Mouse (Mus musculus) heart, postnatal 0 days (tissue): ENCODE data around the gene Ppp2ca. TPM values are rescaled to one million over a fixed set of nuclear protein-coding genes. Genes with fewer than 3 reads are reported as not detected.
A peak's percentile ranks its signal among the peaks of the same experiment; 100 is the strongest.

ENCODE experiments used
- ATAC-seq: fragments of 200-750 bp; cut with Nextera tagmentation; 2 replicates; pipeline ENCODE4 v1.8.0; 2017; ENCODE audit warnings: low read depth, moderate number of reproducible peaks, moderate library complexity; ENCODE audit not compliant: insufficient read depth
- DNase-seq: peaks from one replicate; pipeline ENCODE4 v3.0.0-alpha.2; 2016; ENCODE audit warnings: low spot score
- H3K27ac ChIP-seq: fragments of 300-500 bp; sonication (generic); 2 replicates; pipeline ENCODE4 v1.5.1; 2014; ENCODE audit warnings: low read depth, mild to moderate bottlenecking
- H3K27me3 ChIP-seq: fragments of 300-500 bp; sonication (generic); 2 replicates; pipeline ENCODE4 v1.6.1; 2014; ENCODE audit warnings: low read length, mixed read lengths; ENCODE audit not compliant: control insufficient read depth, insufficient read depth
- H3K36me3 ChIP-seq: fragments of 300-500 bp; sonication (generic); replicated peaks from 2 replicates; pipeline ENCODE4 v1.6.1; 2014; ENCODE audit warnings: low read length, mixed read lengths; ENCODE audit not compliant: control insufficient read depth, insufficient read depth
- H3K4me1 ChIP-seq: fragments of 300-500 bp; sonication (generic); 2 replicates; pipeline ENCODE4 v1.6.1; 2014; ENCODE audit warnings: antibody characterized with exemption; ENCODE audit not compliant: control insufficient read depth, insufficient read depth
- H3K4me2 ChIP-seq: fragments of 300-500 bp; sonication (generic); 2 replicates; pipeline ENCODE4 v1.6.1; 2014; ENCODE audit warnings: low read depth, mild to moderate bottlenecking, low read length, moderate library complexity
- H3K4me3 ChIP-seq: fragments of 300-500 bp; sonication (generic); 2 replicates; pipeline ENCODE4 v1.5.1; 2014; ENCODE audit warnings: low read depth, low read length
- H3K9ac ChIP-seq: fragments of 300-500 bp; sonication (generic); replicated peaks from 2 replicates; pipeline ENCODE4 v1.6.1; 2014; ENCODE audit warnings: low read depth, low read length, mixed read lengths
- H3K9me3 ChIP-seq: fragments of 300-500 bp; sonication (generic); replicated peaks from 2 replicates; pipeline ENCODE4 v1.6.1; 2016; ENCODE audit warnings: low read length; ENCODE audit not compliant: control insufficient read depth
- CTCF ChIP-seq: IDR thresholded peaks from 2 replicates; pipeline ENCODE4 v1.5.1; 2016; ENCODE audit warnings: antibody characterized with exemption, control low read depth, low read depth
- EP300 ChIP-seq: IDR thresholded peaks from 2 replicates; pipeline ENCODE4 v1.6.1; 2016; ENCODE audit warnings: antibody characterized with exemption, low read depth
- WGBS: fragments of 180-500 bp; shearing (Covaris S2); extraction: QIAGEN DNeasy Blood & Tissue Kit; methylation state at CpG from one replicate; pipeline ENCODE4 v1.1.7; 2014; 5-methylcytosine and 5-hydroxymethylcytosine counted together
- polyA plus RNA-seq: library from polyadenylated mRNA; unstranded; fragments of >200 nt; fragmentation: Nextera tagmentation; extraction: Ambion mirVana; gene quantifications from 2 replicates; pipeline ENCODE4 v1.2.1, GENCODE M21; 2015
- total RNA-seq: library from RNA; depleted of rRNA; stranded (reverse); fragments of >200 nt; gene quantifications from 2 replicates; pipeline ENCODE4 v1.2.3, GENCODE M21; 2014; ENCODE audit warnings: low replicate concordance

Gene Ppp2ca
- total and polyA plus RNA-seq, 2 experiments from 2014 or later: 53.3 to 68.0 TPM

DNA sequence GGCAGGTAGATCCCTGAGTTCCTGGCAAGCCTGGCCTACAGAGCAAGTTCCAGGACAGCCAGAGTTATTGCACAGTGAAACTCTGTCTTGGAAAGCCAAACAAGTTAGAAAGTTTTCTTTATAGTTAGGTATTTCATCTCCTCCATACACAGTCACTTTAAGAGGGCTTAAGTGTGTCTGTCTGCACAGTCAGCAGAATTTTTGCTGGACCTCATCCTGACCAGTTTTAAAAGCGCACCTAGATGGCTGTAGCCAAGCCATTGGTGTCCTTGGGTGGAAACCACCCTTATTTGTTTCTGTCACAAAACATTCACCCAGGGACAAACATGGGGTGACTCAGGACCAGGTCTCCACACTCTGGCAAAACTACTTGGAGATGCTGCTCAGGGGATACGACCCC lies 17.8 kb upstream of the Ppp2ca start:
- Histone ChIP-seq H3K4me3 (no peak overlapping the region), H3K4me1 (0 out of 2 replicates have a peak, but pooled peaks cover 7% of the 10 kb centered on the region), H3K9me3 (no peaks in the 10 kb centered on the region), H3K27ac (no peak overlapping the region), H3K27me3 (no peaks in the 10 kb centered on the region), H3K36me3 (no peaks in the 10 kb centered on the region), H3K9ac (no peak overlapping the region), H3K4me2 (no peak overlapping the region)
- no peak for ATAC-seq
- DNase-seq: no peak
- no peak for TF ChIP-seq EP300
- TF ChIP-seq CTCF: no peak
- WGBS: 89% methylated on average over 2 of the region's 2 CpGs

DNA sequence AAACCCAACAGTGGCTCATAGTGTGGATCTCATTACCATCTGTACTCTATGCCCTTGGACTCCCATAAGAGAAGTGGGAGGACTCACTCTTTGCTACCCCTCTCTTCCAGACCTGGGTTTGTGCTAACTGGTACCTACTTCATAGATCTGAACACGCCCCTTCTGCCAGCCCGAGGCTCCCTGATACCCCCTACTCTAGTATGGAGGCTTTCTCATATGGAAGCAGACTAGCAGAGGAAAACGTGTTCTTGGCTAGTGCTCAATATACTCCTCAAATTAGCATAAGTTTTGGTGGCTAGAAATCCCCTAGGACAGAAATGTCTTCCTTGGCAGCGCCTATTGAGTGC lies 12.7 kb upstream of the Ppp2ca start:
- no peaks in the 10 kb centered on the region for H3K9me3 ChIP-seq
- no peak overlapping the region for H3K9ac ChIP-seq
- ATAC-seq (no peak), DNase-seq (no peak)
- H3K27ac ChIP-seq: peak overlapping the region; percentile 78
- 55% methylated on average over 4 of the region's 4 CpGs for WGBS
- H3K36me3 ChIP-seq: no peaks in the 10 kb centered on the region
- H3K4me2 ChIP-seq: peak overlapping the region; percentile 28
- TF ChIP-seq CTCF (no peak), EP300 (no peak)
- no peak overlapping the region for H3K4me3 ChIP-seq
- no peaks in the 10 kb centered on the region for H3K27me3 ChIP-seq
- peaks cover 8% of the 10 kb centered on the region; the same call in 1 of the 2 replicates for H3K4me1 ChIP-seq

DNA sequence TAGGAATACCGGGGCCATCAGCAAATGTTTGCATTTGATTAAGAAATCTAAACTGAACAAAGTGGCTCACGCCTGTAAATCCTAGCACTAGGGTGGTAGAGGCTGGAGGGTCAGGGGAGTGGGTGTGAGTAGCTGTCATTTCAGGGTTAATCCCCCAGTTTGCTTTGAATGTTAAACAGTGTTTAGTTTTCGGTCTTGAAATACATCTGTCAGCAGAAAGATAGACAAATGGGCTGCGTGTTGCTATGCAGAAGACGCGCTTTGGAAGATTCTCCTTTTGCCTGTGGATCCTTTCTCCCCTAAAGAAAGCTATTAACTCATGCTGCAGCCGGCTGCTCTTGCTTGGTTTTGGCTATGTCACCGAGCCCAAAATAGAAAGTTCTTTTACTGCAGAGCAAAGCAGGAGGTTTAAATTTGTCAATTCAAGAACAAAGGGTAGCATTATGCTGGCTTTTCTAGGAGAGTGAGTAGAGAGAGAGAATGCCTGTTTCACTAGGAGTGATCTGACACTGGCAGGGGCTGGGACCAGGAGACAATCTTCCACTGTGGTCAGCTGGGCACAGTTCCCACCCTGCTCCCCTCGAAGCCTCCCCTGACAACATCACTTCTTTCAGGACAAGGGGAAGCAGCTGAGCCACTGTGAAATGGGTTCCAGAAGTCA lies 12.1 kb upstream of the Ppp2ca start:
- DNase-seq: peak; percentile 61
- Histone ChIP-seq H3K9ac (peak overlapping the region; percentile 17; the same call in 1 of the 2 replicates), H3K36me3 (no peaks in the 10 kb centered on the region), H3K27ac (peak overlapping the region; percentile 78), H3K9me3 (no peaks in the 10 kb centered on the region), H3K4me1 (peaks cover 8% of the 10 kb centered on the region; the same call in 1 of the 2 replicates), H3K27me3 (no peaks in the 10 kb centered on the region), H3K4me2 (peak overlapping the region; percentile 28), H3K4me3 (no peak overlapping the region)
- no peak for TF ChIP-seq CTCF
- no peak for TF ChIP-seq EP300
- peak; percentile 39; the same call in 1 of the 2 replicates for ATAC-seq
- WGBS: 27% methylated on average over 9 of the region's 9 CpGs

DNA sequence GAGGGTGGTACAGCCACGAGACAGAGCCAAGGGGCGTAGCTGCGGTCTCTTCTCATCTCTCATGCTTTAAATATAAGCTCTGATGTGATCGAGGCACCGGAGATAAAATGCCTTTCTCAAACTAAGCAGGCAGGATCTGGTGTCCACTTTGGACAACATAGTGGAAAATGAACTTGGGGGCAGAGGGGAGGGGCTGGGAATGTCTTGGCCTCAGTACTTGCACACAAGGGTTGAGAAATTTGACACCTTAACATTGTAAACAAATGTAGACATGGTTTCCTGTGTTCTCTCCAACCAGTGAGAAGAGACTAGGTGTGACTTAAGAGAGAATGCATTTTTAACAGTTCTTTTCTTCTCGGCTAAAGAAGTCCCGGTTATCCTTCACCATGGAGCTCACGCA lies 9.2 kb upstream of the Ppp2ca start:
- no peak; the same call in 1 of the 2 replicates for ATAC-seq
- WGBS: 36% methylated on average over 8 of the region's 8 CpGs

DNA sequence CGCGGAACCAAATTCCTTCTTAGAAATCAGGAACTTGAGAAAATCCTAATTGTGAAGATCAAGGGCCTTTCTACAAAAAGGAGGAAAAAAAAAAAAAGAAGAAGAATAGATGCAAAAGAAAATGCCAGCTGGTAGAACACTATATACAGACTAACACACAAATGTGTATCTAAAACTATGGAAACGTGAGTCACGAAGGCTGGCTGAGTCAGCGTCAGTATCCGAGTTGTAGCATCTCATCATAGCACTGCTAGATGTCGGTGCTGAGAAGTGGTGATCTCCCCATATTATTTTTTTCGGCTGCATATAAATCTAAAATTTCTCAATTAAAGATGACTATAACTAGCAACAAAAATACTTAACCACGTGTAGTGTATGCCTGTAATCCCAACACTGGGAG lies 7.2 kb upstream of the Ppp2ca start:
- H3K36me3 ChIP-seq: no peaks in the 10 kb centered on the region
- H3K27ac ChIP-seq: no peak overlapping the region
- TF ChIP-seq CTCF: no peak
- no peak for TF ChIP-seq EP300
- H3K4me3 ChIP-seq: no peak overlapping the region
- DNase-seq (no peak), ATAC-seq (no peak)
- no peaks in the 10 kb centered on the region for H3K27me3 ChIP-seq
- H3K4me2 ChIP-seq: no peak overlapping the region
- no peaks in the 10 kb centered on the region for H3K9me3 ChIP-seq
- no peak overlapping the region for H3K9ac ChIP-seq
- H3K4me1 ChIP-seq: peaks cover 3% of the 10 kb centered on the region; the same call in 1 of the 2 replicates
- WGBS: 87% methylated on average over 9 of the region's 9 CpGs

More for the DNA sequence above, 9.2 kb upstream of the Ppp2ca start:
- Histone ChIP-seq H3K4me2 (peak overlapping the region; percentile 28; the same call in 1 of the 2 replicates), H3K27me3 (no peaks in the 10 kb centered on the region), H3K27ac (peak overlapping the region; percentile 70), H3K9me3 (no peaks in the 10 kb centered on the region), H3K36me3 (no peaks in the 10 kb centered on the region), H3K4me3 (no peak overlapping the region), H3K9ac (peak overlapping the region; percentile 34), H3K4me1 (peaks cover 8% of the 10 kb centered on the region; the same call in 1 of the 2 replicates)
- no peak for TF ChIP-seq EP300
- TF ChIP-seq CTCF: no peak
- DNase-seq: peak; percentile 46

DNA sequence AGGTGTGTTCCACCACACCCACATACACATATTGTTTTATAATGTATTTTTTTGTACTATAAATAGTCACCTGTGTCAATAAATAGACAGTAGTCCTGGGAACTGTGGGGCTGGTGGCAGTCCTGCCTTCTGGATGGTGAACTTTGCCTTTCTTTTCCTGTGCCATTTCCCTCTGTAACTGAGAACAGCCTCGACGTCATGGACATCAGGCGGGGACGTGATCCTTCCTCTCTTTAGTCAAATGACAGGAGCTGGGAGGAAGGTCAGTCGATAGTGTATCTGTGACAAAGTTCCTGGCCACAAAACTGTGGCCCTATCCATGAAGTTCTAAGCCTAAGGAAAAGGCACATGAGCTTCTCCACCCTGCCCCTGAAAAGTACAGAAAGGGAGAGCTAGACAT lies 3.9 kb upstream of the Ppp2ca start:
- Histone ChIP-seq H3K4me1 (peaks cover 13% of the 10 kb centered on the region), H3K9ac (no peak overlapping the region), H3K36me3 (no peaks in the 10 kb centered on the region), H3K4me3 (no peak overlapping the region), H3K9me3 (no peaks in the 10 kb centered on the region), H3K27ac (peak overlapping the region; percentile 39), H3K4me2 (no peak overlapping the region), H3K27me3 (no peaks in the 10 kb centered on the region)
- ATAC-seq: no peak
- peak; percentile 37 for DNase-seq
- 40% methylated on average over 5 of the region's 5 CpGs for WGBS
- TF ChIP-seq EP300 (no peak), CTCF (no peak)
